Mouse (Mus musculus) colon, adult 2 months (tissue): ENCODE results near the gene Apoc1. TPM values are rescaled to one million over a fixed set of nuclear protein-coding genes. Genes with fewer than 3 reads are reported as not detected.

ENCODE experiments used
- polyA plus RNA-seq: library from polyadenylated mRNA; depleted of rRNA; stranded (reverse); fragments of >200 nt; gene quantifications from 2 replicates; pipeline ENCODE4 v1.2.3, GENCODE M21; 2012; rRNA removed

Gene Apoc1
- polyA plus RNA-seq, result 0.65 and 1.6 TPM in 2 replicates

DNA sequence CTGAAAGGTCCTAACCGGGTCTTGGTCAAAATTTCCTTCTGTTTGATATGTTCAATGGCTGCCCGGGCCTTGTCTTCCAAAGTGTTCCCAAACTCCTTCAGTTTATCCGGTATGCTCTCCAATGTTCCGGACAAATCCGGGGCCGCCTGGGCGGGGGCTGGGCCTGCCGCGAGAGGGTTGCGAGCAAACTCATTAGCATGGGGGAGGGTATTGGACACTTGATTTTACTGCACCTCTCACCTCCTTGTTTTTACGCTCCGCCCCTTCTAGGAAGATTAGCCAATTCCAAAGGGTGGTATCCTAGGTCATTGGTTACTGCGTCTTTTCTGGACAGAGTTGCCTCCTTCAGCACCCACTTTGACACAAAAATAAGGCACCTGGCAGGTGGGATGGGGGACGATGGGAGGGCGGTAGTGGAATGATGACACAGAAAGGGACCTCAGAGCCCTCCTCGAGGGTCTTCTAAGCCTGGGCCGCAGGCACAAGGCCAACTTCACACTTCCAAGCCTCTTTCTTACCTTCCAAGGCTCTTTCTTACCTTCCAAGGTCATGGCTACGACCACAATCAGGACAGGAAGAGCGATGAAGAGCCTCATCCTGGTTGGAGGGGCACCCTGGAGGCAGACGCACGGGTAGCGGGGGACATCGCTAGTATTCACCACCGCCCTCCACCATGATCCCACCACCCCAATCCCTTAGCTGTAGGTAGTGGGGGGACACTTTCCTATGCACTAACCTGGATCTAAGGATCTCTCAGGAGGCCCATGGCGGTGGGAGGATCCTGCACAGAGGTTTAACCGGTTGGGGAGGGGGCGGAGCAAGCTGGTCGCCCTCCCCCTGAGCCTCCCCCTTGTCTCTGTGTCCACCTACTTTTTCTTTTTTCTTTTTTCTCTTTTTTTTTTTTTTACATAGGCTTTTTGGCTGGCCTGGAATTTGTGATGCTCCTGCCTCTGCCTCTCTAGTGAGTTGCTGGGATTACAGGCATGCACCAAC, at the start of gene Apoc1:
Gene Apoc1, minus strand, starts transcription at position 788 of the 993 bp plus-strand sequence.

DNA sequence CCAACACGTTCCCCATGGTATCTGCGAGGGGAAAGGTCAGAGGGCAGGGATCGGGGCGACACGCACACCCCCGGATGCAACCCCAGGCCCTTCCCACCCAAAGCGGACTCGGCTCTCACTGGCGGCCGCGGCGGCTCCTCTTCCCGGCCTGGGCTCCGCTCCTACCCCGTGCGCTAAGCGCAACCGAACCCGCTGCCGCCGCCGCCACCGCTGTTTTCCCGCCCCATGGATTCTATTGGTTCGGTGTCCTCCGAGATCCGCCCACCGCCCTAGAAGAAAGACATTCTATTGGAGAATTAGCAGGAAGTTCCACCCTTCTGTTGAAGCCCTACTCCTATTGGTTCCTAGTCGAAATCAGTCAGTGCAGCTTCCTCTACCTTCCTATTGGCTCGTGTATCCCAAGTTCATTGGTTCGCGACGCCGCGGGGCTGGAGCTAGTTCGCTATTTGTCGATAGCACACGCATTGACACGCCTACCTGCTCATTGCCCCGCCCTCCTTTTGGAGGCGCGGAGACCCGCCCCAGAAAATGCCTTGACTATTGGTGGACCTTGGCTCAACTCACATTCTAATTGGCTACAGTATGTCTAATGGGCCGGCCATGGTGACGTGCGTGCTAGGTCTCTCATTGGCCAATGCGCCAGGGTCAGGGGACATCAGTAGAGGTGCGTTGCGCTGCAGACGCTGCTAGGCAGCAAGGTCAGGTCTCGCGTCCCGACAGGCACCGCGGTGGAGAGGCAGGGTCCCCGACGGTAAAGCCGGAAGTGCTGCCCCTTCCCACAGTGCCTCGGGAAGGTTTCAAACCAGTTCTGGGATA, 23.0 kb upstream of the Apoc1 start, which contains the start of gene Tomm40:
Gene Tomm40, minus strand, starts transcription at position 200 of the 816 bp plus-strand sequence.

DNA sequence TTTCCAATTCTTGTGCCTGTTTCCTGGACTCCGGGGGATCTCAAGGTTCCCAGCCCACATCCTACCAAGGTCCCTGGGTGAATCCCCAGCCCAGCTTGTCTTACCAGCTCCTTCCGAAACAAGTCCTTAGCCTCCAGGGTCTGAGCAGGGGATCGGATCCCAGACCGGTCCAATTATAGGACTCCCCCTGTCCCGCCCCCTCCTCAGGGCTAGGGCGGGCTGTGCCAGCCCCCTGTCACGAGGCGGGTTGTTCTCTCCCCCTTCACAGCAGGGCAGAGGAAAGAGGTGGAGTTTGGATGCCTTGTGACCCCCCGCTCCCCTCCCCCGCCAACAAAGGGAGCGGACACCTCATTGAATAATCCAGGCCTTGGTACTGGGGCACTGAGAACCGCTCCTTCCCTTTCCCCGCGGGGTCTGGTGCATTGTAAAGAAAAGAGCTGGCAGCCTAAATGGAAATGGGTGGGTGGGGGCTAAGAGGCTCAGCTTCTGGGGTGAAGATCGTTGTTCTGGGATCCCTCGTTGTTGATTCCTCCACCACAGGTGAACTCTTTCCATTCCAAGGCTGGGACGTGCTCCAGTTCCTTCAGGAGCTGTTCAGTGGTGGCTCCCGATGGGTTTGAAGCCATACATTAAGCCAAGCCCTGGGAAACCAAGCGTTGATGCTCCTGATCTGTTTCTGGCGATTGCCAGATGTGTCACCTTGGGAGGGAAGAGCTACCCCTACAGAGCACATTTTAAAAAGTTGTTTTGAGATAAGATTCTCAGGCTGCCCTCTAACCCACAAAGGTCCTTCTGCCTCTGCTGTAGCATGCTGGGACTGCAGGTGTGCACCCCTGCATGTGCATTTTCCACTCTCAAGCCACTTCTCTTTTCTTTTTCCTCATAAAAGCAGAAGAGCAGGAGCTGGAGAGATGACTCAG, 6.7 kb upstream of the Apoc1 start, which contains the start of gene Apoe:
Gene Apoe, minus strand, starts transcription at position 282 of the 920 bp plus-strand sequence.

DNA sequence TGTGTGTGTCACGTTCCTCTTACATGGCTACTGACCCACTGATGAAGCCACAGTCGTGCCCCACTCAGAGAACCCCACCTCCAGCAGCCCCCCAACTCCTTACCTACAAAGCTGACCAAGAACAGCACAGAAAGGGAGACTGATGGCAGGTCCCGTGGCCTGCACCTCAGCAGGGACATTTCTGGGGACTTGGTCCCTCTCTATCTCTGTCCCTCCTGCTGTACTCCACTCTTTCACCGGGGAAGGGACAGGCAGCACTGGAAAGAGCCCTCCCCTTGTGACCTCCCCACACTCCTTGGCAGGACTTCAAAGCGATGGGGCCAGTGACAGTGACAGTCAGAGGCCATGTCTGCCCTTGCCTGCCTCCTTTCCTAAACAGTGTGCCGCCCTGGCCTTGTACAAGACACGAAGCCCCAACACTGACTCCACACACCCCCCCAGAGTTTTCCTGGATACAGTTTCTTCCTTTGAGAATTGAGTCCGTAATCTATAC, 11.2 kb downstream of the Apoc1 start, which contains the start of the genes Gm44805 and Apoc4:
Gene Gm44805, minus strand, starts transcription at position 222 of the 493 bp plus-strand sequence.
Gene Apoc4, minus strand, starts transcription at position 278 of the 493 bp plus-strand sequence.

DNA sequence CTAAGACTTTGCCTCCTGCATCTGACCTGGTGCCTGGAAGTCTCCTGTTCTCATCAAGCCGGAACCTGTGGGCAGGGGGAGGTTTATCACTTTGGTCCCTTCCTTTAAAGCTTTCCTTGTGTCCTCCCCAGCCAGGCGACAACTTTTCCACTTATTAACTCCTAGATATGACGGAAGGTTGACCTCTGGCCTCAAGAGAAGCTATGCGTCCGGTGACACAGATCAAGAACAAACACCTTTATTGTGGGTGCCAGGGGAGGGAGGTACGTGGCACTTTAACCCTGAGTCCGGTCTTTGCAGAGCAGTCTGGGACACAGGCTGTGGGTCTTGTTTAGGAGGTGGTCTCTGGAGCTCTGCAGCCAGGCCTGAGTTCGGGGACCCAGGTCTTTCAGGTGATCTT, 14.6 kb downstream of the Apoc1 start, which contains the start of gene Apoc2:
Gene Apoc2, minus strand, starts transcription at position 70 of the 400 bp plus-strand sequence.

DNA sequence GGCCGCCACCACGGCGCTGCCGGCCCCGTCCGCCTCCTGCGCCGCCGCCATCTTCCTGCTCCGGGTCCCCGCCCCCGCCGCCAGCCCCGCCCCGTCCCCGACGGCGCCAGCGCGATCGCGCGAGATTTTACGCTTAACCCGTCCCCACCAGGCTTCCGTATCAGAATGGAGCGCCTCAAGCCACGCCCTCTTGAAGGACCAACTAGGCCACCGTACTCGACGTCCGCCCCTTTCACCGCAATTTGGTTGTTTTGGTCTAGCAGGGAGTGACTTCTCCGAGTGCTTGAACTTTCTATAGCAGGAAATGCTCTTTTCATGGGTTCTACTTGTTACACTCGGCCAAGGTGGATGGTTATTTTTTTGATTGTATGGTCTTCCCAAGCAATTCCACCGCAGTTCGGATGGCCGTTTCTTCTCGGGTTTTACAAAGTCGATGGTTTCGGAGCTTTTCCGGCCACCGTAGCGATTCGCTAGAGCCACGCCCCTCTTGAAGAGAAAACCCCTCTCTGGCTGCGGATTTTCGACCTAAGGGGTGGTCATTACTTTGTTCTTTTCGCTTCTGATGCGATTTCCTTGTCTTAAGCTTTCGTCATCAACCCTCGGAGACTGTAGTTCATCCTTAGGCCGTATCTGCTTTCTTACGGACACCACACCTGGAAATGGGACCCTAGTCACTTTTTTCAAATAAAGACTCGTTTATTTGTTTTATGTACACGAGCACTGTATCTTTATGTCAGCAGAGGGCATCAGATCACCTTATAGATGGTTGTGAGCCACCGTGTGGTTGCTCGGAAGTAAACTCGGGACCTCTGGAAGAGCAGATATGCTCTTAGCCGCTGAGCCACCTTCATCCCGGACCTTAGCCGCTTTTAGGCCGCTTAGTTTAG, 27.3 kb downstream of the Apoc1 start, which contains the start of gene Clptm1:
Gene Clptm1, minus strand, starts transcription at position 79 of the 887 bp plus-strand sequence.

Other genes with a start within 250 kb of the Apoc1 start
- gene Mark4, start 233.8 kb downstream of the Apoc1 start, polyA plus RNA-seq, result 22.3 and 24.9 TPM in 2 replicates
- gene Exoc3l2, start 229.3 kb downstream of the Apoc1 start, polyA plus RNA-seq, result 7.9 and 11.1 TPM in 2 replicates
- 19.5 and 30.0 TPM in 2 replicates for gene Bloc1s3, start 184.3 kb downstream of the Apoc1 start, polyA plus RNA-seq
- 218 and 235 TPM in 2 replicates for gene Trappc6a, start 184.3 kb downstream of the Apoc1 start, polyA plus RNA-seq
- 2.2 and 2.3 TPM in 2 replicates for gene Nkpd1, start 174.8 kb downstream of the Apoc1 start, polyA plus RNA-seq
- 191 and 212 TPM in 2 replicates for gene Ppp1r37, start 129.6 kb downstream of the Apoc1 start, polyA plus RNA-seq
- gene Zfp296, start 115.4 kb downstream of the Apoc1 start, polyA plus RNA-seq, result 2.8 and 2.9 TPM in 2 replicates
- 109 and 138 TPM in 2 replicates for gene Gemin7, start 115.1 kb downstream of the Apoc1 start, polyA plus RNA-seq
- gene Clasrp, start 88.2 kb downstream of the Apoc1 start, polyA plus RNA-seq, result 149 and 153 TPM in 2 replicates
- 78.7 and 93.0 TPM in 2 replicates for gene Relb, start 63.2 kb downstream of the Apoc1 start, polyA plus RNA-seq
- 143 and 159 TPM in 2 replicates for gene Clptm1, start 27.6 kb downstream of the Apoc1 start, polyA plus RNA-seq
- 35.5 and 39.0 TPM in 2 replicates for gene Apoc2, start 14.7 kb downstream of the Apoc1 start, polyA plus RNA-seq
- gene Gm44805, start 11.2 kb downstream of the Apoc1 start, polyA plus RNA-seq, result not detected in 2 replicates
- gene Apoc4, start 11.2 kb downstream of the Apoc1 start, polyA plus RNA-seq, result 0.49 and 1.3 TPM in 2 replicates
- 734 and 810 TPM in 2 replicates for gene Apoe, start 6.5 kb upstream of the Apoc1 start, polyA plus RNA-seq
- 106 and 114 TPM in 2 replicates for gene Tomm40, start 22.8 kb upstream of the Apoc1 start, polyA plus RNA-seq
- 167 and 177 TPM in 2 replicates for gene Nectin2, start 57.8 kb upstream of the Apoc1 start, polyA plus RNA-seq
- 56.6 and 61.3 TPM in 2 replicates for gene Bcam, start 78.4 kb upstream of the Apoc1 start, polyA plus RNA-seq
- 140 and 141 TPM in 2 replicates for gene Cblc, start 104.1 kb upstream of the Apoc1 start, polyA plus RNA-seq
- 183 and 189 TPM in 2 replicates for gene Bcl3, start 130.1 kb upstream of the Apoc1 start, polyA plus RNA-seq
- gene Gm19345, start 159.3 kb upstream of the Apoc1 start, polyA plus RNA-seq, result 0.23 and 0.93 TPM in 2 replicates
- gene Ceacam16, start 168.6 kb upstream of the Apoc1 start, polyA plus RNA-seq, result 0.28 and 0.88 TPM in 2 replicates
- gene Ceacam19, start 195.3 kb upstream of the Apoc1 start, polyA plus RNA-seq, result not detected in 2 replicates
- gene Pvr, start 228.5 kb upstream of the Apoc1 start, polyA plus RNA-seq, result 10.9 and 14.4 TPM in 2 replicates